Mouse (Mus musculus): ENCODE measurements at regions not wholly inside any gene's neighbourhood (a gene's known extent, or its start where the extent isn't known, plus 50 kb on each side); places are given as distances from the start of the nearest gene placed in this dataset.

DNA sequence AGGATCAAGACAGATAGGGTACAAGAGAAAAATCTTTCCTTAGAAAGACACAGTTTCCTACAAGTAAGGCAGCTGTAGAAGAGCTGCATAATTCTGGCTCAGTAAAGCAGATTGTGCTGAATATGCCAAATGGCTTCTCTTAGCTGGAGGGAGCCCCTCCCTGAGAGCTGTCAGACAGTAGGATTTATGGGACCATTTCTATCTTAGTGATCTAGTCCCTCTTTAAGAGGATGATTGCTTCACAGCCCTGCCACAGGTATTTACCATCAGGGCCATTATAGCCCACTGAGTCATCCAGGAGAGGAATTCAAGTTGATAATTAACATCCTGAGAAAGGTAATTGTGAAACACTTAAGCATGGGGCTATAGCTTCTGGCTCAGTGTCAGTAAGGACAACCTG is 101.5 kb upstream of the Cypt1 start:
- no peak for DNase-seq (ENCODE audit: low read depth, low spot score)

- no peak for DNase-seq (ENCODE audit: low read depth, low spot score)
These were observed 101.0 kb upstream of the Cypt1 start for GRCm38 (mm10) chrX:16421663-16422062.

- no peak for DNase-seq (ENCODE audit: low read depth, low spot score)
These were observed 84.6 kb upstream of the Cypt1 start for GRCm38 (mm10) chrX:16438088-16438487.

- peak; percentile 11 for DNase-seq (ENCODE audit: low read depth, low spot score)
These were observed 72.1 kb upstream of the Cypt1 start for GRCm38 (mm10) chrX:16450496-16451078.

Data from R1 (cell line).